Comparison of ENCODE assay signal across 21 mouse cellular contexts in the genomic region with DNA sequence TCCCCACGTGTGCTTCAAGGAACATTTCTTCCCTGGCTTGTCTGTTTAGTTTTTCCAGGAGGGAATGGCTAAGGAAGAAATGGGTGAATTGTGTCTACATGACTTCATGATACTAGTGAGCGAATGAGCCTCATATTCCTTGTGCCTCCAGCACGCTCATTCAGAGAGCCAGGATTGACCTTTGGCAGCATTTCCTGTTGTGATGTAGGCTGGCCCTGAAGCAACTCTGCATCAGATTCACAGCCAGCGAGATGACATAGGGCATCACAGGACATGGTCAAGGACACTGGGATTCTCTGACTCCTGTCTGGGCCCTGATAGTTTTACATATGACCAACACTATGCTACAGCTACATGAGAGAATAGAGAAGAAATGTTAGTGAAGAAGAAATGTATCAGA.
DNase-seq lines count a peak whose midpoint lies in the region; ATAC-seq and TF ChIP-seq lines count a peak whose summit lies in the region.
"Had no signal": no experiment of that assay in that cellular context is flagged by ENCODE, and none has a peak within 500 bp of the region (broad histone marks: within the 10 kb centered on the region; RNA-seq: fewer than 3 reads in every experiment).

No protein-coding gene starts in this region.

- H3K79me2 ChIP-seq in liver, adult 2 months (ENCODE audit: control insufficient read depth, insufficient read depth, low read length): no peaks in the 10 kb centered on the region

- TF ChIP-seq CTCF in liver, adult 2 months (IDR thresholded peaks at IDR 0.05; ENCODE audit: low read depth, low read length): no peak
- no peak for TF ChIP-seq CTCF in lung, postnatal 0 days (IDR thresholded peaks at IDR 0.05)

- H3K4me2 ChIP-seq in heart, embryonic 11.5 days: no peak overlapping the region
- H3K4me2 ChIP-seq in liver, embryonic 11.5 days: no peak overlapping the region
- no peak overlapping the region for H3K4me2 ChIP-seq in lung, postnatal 0 days (replicated peaks; ENCODE audit: low read depth, low read length)
- H3K4me2 ChIP-seq: liver, embryonic 13.5 days; lung, embryonic 15.5 days had no signal

- no peaks in the 10 kb centered on the region for H3K27me3 ChIP-seq in heart, embryonic 11.5 days (ENCODE audit: control insufficient read depth, insufficient read depth, low read length)
- no peaks in the 10 kb centered on the region for H3K27me3 ChIP-seq in liver, adult 2 months (ENCODE audit: control insufficient read depth, insufficient read depth, low read length)
- no peaks in the 10 kb centered on the region for H3K27me3 ChIP-seq in liver, embryonic 11.5 days (replicated peaks; ENCODE audit: control insufficient read depth, insufficient read depth, low read length)
- H3K27me3 ChIP-seq in lung, postnatal 0 days (replicated peaks; ENCODE audit: insufficient read depth, low read length): no peaks in the 10 kb centered on the region
- H3K27me3 ChIP-seq: liver, embryonic 13.5 days; lung, embryonic 15.5 days; Patski had no signal

- 74% methylated on average over 4 of the region's 4 CpGs for WGBS in heart, embryonic 11.5 days (ENCODE audit: insufficient replicate concordance)
- WGBS in liver, adult 2 months: 57% methylated on average over 4 of the region's 4 CpGs
- WGBS in liver, embryonic 11.5 days: 67% methylated on average over 4 of the region's 4 CpGs
- 63% methylated on average over 4 of the region's 4 CpGs for WGBS in lung, postnatal 0 days

- DNase-seq in heart, adult 11 months: peak; percentile 82
- DNase-seq in liver, adult 2 months (ENCODE audit: extremely low read depth, low read depth, low spot score): peak; percentile 33
- no peak for DNase-seq in liver, embryonic 11.5 days (ENCODE audit: low spot score)
- peak; percentile 29 for DNase-seq in adipocyte (ENCODE audit: low spot score)
- peak; percentile 48 for DNase-seq in adrenal gland, postnatal 25 days
- no peak for DNase-seq in lung, postnatal 0 days (ENCODE audit: low spot score)
- DNase-seq: cerebellum, adult 18-20 months; cerebellum, postnatal 25 days; forebrain, postnatal 0 days; gastrocnemius, postnatal 25 days; heart, adult 2 months; kidney, adult 2 months; kidney, postnatal 14 days; liver, embryonic 13.5 days; right cerebral cortex, postnatal 14 days had no signal

- no peak overlapping the region for H3K9ac ChIP-seq in heart, embryonic 11.5 days (ENCODE audit: low read depth, low read length)
- H3K9ac ChIP-seq in liver, adult 2 months (ENCODE audit: low read depth, low read length): no peak overlapping the region
- H3K9ac ChIP-seq in liver, embryonic 11.5 days (ENCODE audit: low read depth, low read length): no peak overlapping the region
- no peak overlapping the region for H3K9ac ChIP-seq in lung, postnatal 0 days (replicated peaks; ENCODE audit: low read depth)
- H3K9ac ChIP-seq: forebrain, postnatal 0 days; liver, embryonic 13.5 days; lung, embryonic 15.5 days had no signal

- no peak for TF ChIP-seq EP300 in lung, postnatal 0 days (IDR thresholded peaks at IDR 0.05)

- no peak for TF ChIP-seq POLR2A in liver, adult 2 months (IDR thresholded peaks at IDR 0.05; ENCODE audit: extremely low read depth, insufficient read depth, low read length)

- no peaks in the 10 kb centered on the region for H3K9me3 ChIP-seq in heart, embryonic 11.5 days (replicated peaks; ENCODE audit: control insufficient read depth, low read length)
- no peaks in the 10 kb centered on the region for H3K9me3 ChIP-seq in liver, embryonic 11.5 days (ENCODE audit: control insufficient read depth, low read length)
- H3K9me3 ChIP-seq in lung, postnatal 0 days (ENCODE audit: low read length): no peaks in the 10 kb centered on the region
- H3K9me3 ChIP-seq: liver, embryonic 13.5 days; lung, embryonic 15.5 days; midbrain, embryonic 10.5 days had no signal

- no peak overlapping the region for H3K27ac ChIP-seq in heart, embryonic 11.5 days (ENCODE audit: low read depth, low read length)
- H3K27ac ChIP-seq in liver, adult 2 months (replicated peaks; ENCODE audit: insufficient read depth, low read depth, low read length): no peak overlapping the region
- H3K27ac ChIP-seq in liver, embryonic 11.5 days (ENCODE audit: low read depth, low read length): no peak overlapping the region
- H3K27ac ChIP-seq in lung, postnatal 0 days (ENCODE audit: low read length): no peak overlapping the region
- H3K27ac ChIP-seq: heart, adult 2 months; liver, embryonic 13.5 days; lung, embryonic 15.5 days; macrophage; midbrain, embryonic 10.5 days had no signal

- no peaks in the 10 kb centered on the region for H3K4me1 ChIP-seq in heart, embryonic 11.5 days (ENCODE audit: control insufficient read depth, insufficient read depth, low read length)
- no peaks in the 10 kb centered on the region for H3K4me1 ChIP-seq in liver, adult 2 months (ENCODE audit: control insufficient read depth, insufficient read depth, low read length)
- H3K4me1 ChIP-seq in liver, embryonic 11.5 days (replicated peaks; ENCODE audit: control insufficient read depth, insufficient read depth, low read length): no peaks in the 10 kb centered on the region
- no peaks in the 10 kb centered on the region for H3K4me1 ChIP-seq in lung, postnatal 0 days (ENCODE audit: insufficient read depth, low read depth, low read length)
- H3K4me1 ChIP-seq: liver, embryonic 13.5 days; midbrain, embryonic 10.5 days had no signal

- H3K36me3 ChIP-seq in heart, embryonic 11.5 days (ENCODE audit: control insufficient read depth, insufficient read depth, low read length): no peaks in the 10 kb centered on the region
- no peaks in the 10 kb centered on the region for H3K36me3 ChIP-seq in liver, adult 2 months (ENCODE audit: control insufficient read depth, insufficient read depth, low read length)
- H3K36me3 ChIP-seq in liver, embryonic 11.5 days (ENCODE audit: control insufficient read depth, insufficient read depth, low read length): no peaks in the 10 kb centered on the region
- no peaks in the 10 kb centered on the region for H3K36me3 ChIP-seq in lung, postnatal 0 days (ENCODE audit: insufficient read depth, low read length)
- H3K36me3 ChIP-seq: liver, embryonic 13.5 days; lung, embryonic 15.5 days; midbrain, embryonic 10.5 days had no signal

- no peak overlapping the region for H3K4me3 ChIP-seq in heart, embryonic 11.5 days (ENCODE audit: low read depth, low read length)
- no peak overlapping the region for H3K4me3 ChIP-seq in liver, adult 2 months (ENCODE audit: insufficient read depth, low read depth, low read length)
- no peak overlapping the region for H3K4me3 ChIP-seq in liver, embryonic 11.5 days (ENCODE audit: low read depth, low read length)
- H3K4me3 ChIP-seq in lung, postnatal 0 days (ENCODE audit: low read depth, low read length): no peak overlapping the region
- H3K4me3 ChIP-seq: heart, adult 2 months; liver, embryonic 13.5 days; lung, embryonic 15.5 days; midbrain, embryonic 10.5 days had no signal

- no peak for ATAC-seq in heart, embryonic 11.5 days (replicated peaks; ENCODE audit: insufficient number of reproducible peaks, low FRiP score, low TSS enrichment)
- no peak for ATAC-seq in liver, embryonic 11.5 days (replicated peaks; ENCODE audit: low FRiP score)
- ATAC-seq in erythroid progenitor cell, adult 5-6 weeks (replicated peaks; ENCODE audit: low FRiP score, poor library complexity, severe bottlenecking): no peak
- no peak for ATAC-seq in lung, postnatal 0 days
- ATAC-seq: forebrain, postnatal 0 days; Patski had no signal

Comparison
In these comparisons a context has a peak if more than half of its experiments do, and no peak if none do; other contexts are left out.
1. DNase-seq: peak in heart, adult 11 months (single experiment), liver, adult 2 months (single experiment), adipocyte (single experiment) and adrenal gland, postnatal 25 days (single experiment); none in liver, embryonic 11.5 days (single experiment) and lung, postnatal 0 days (single experiment).